Mouse (Mus musculus) adrenal gland, postnatal 25 days (tissue): ENCODE measurements around the gene Sec22a. TPM values are rescaled to one million over a fixed set of nuclear protein-coding genes. Genes with fewer than 3 reads are reported as not detected.

Experiments
- DNase-seq: peaks from one replicate; pipeline ENCODE4 v3.0.0; 2021; ENCODE audit warnings: mixed read lengths
- total RNA-seq: library from RNA; stranded (reverse); gene quantifications from 2 replicates; pipeline ENCODE4 v1.2.3, GENCODE M21; 2021

Sec22a gene
- total RNA-seq, 1 experiment from 2014 or later = 32.5 TPM

DNA sequence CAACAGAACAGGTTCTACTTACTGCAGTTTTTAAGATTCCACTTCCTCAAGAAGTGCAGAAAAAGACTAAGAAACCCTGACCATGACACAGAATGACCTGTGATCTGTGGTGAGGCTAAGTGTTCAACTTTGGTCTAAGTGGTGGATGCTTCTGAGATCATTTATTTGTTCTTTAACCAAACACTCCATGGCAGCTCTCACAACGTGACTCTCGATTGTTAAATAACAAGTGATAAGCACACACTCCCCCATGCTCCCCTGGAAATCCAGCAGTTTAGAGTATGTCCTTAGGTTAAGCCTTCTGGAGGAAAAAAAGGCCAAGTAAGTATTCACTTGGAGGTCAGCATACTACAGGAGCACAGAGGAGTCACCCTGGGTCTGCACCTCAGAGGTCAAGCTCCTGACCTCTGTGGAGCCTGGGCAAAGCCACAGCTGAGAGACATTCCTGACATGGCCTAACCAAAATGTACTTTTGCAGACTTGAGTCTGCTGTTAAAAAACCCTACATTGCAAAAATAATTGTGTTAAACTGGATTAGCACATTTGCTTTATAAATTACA lies 53.1 kb downstream of the Sec22a start:
- DNase-seq = no peak

DNA sequence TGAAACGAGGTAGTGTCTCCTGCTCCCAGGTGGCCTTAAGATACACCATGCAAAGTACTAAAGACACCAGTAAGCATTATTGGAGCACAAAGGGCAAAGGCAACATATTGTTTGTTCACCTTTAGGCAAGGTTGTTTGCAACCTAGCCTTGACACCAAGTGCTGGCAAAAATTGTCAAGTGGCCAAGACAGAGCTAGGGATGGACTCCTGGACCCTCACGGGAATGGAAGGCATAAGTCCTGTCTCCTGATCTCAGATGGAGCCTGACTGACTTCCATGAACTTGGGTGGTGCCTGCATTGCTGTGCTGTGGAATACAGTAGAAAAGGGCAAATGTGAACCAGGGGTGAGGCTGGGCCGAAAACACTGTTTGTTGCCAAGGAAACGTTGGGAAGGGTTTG lies 54.1 kb downstream of the Sec22a start:
- no peak for DNase-seq

- no peak for DNase-seq
Observed at GRCm38 (mm10) chr16:35308486-35309143, 55.1 kb downstream of the Sec22a start.

GRCm38 (mm10) chr16:35308016-35308415 lies 55.7 kb downstream of the Sec22a start:
- DNase-seq = no peak

DNA sequence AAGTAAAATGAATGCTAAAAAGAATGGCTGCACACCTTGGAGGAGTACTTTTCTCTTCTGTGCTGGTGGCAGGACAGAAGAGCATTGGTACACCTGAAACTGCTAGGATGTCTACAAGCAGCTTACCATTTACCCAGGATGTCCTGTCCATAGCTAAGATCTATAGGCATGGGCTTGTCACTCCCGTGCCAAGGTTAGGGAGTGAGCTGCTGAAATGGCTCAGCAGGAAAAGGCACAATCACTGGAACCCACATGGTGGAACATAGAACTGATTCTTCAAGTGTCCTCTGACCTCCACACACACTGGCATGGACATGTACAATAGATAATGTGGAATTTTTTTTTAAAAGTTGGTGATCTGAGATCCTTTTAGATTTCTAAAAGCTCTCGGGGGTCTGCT lies 56.4 kb downstream of the Sec22a start:
- DNase-seq = no peak

DNA sequence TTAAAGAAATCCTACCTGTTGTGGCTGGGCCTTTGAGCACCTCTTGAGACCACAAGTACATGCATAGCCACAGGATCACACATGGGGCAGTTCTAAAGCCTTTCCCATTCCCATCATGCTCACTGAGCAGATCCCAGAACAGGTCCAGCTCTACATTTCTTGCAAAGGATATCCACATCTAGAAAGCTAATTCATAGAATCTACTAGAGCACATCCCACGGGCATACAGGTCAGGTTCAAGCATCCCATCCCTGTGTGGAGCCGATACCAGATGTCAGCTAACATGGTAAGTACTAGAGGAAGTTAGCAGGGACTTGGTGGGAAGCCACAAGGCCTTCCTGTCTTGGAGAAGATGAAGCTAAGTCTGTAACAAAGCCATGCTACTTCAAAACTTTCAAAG lies 57.1 kb downstream of the Sec22a start:
- no peak for DNase-seq

- DNase-seq = no peak
Observed at GRCm38 (mm10) chr16:35305226-35305625, 58.5 kb downstream of the Sec22a start.

- no peak for DNase-seq
Observed at GRCm38 (mm10) chr16:35304416-35304815, 59.3 kb downstream of the Sec22a start.

DNA sequence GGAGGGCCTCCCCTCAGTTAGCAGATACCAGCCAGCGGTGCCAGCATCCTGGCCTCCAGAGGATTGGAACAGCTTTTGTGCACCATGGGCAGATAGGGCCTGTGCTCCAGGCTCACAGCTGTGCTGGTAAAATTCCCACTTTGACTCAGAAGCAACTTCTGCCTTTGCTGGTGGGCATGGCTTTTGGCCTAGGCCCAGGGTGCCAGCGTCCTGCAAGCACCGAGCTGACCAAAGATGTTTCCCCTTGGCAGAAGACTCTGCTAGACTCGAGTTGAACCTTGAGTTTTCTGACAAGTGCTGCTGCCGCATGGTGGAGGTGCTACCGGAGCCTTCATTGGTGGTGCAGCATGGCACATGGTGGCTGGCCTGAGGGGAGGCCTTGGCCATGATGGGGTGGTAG lies 60.0 kb downstream of the Sec22a start:
- no peak for DNase-seq

DNA sequence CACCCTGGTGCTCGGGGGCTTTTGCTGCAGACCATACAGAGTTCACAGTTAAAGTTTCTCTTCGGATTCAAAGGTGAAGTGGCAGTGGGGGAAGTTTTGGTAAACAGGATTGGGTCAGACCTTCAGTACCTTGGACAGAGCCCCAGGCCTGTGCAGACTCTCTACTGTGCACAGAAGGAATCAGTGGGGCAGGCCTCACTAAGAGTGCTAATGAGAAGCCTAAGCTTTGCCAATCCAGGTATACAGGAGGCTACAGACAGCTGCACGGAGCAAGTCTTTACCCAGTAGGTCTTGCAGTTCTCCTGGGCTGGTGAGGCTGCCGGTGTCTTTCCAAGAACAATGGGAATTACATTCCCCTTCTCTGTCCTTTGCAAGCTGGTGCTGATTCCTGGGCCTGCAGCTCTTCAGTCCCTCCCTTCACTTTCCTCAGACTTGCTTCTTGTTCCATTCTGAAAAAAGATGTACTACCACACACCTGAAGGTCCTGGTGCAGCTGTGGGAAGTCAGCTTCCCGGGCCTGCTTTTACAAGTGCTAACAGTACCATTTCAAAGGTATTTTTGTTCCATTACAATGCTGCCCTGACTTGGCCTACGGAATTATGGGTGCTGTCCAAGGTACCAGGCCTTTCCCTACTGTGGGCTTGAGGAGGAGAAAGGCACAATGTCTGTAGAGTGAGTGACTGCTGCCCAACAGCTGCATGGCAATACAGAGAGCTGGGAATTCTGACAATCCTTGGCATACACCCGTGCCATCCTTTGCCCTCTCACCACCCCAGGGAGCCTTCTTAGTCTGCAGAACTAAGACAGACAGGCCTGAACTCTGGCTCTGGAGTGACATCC lies 61.1 kb downstream of the Sec22a start:
- peak; percentile 15 for DNase-seq

- no peak for DNase-seq
Observed at GRCm38 (mm10) chr16:35300156-35300555, 63.6 kb downstream of the Sec22a start.

DNA sequence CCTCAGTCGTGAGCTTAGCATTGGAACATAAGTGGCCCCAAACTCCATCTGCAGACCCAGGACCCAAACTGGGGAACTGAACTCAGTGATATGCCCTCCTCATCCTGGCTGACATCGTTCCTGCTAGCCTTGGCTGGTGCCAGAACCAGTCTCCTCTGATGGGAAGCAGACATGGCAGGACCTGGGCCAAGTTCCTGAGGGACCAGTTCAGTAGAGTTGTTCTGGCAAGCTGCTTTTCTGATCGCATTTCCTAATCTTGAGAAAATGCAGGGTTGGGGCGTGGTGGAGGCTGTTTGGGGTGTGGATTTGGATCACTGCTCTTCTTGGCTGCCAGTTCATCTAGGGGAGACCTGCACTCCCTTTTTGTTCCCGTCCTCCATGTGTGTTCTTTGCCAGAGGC lies 65.9 kb downstream of the Sec22a start:
- peak; percentile 11 for DNase-seq

- DNase-seq = no peak
Observed at GRCm38 (mm10) chr16:35287244-35287643, 76.5 kb downstream of the Sec22a start.

- DNase-seq = peak; percentile 15
Observed at GRCm38 (mm10) chr16:35285821-35286220, 77.9 kb downstream of the Sec22a start.

- no peak for DNase-seq
Observed at GRCm38 (mm10) chr16:35282456-35282855, 81.3 kb downstream of the Sec22a start.

DNA sequence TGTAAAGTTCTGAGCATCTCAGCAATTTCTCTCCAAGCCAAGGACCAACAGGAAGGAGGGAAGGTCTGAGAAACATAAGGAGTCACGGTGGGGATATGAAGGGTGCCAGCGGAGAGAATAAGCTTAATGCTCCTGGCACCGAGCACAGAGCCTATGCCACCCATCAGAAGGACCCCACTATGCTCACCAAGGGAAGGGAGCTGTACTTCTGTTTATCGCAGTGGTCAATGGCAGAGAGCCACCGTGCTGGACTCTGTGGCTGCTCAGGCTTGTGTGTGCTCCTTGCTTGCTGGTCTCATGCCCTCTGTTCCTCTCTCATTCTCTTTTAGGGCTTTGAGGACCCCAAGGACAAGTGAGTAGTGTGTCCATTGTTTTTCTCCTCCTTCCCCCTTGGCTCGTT lies 85.6 kb downstream of the Sec22a start:
- DNase-seq = no peak

GRCm38 (mm10) chr16:35272417-35272816 lies 91.3 kb downstream of the Sec22a start:
- DNase-seq = no peak

GRCm38 (mm10) chr16:35271572-35271971 lies 92.1 kb downstream of the Sec22a start:
- DNase-seq = no peak

DNA sequence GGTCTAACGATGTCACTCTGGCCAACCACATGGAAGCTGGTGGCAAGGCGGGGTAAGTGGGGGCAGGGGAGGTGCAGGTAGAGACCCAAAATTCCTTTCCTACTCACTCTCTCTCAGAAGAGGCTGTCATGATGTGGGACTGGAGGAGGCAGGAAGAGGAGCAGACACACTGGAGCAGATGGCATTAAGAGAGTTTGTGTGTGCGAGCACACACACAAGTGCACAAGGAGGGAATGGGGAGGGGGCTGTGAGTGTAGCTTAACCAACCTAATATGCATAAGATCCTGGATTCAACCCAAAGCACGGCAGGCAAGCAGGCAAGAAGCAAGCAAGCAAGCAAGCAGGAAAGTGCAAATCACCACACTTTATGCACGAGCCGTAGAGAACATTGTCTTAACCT lies 92.8 kb downstream of the Sec22a start:
- DNase-seq = no peak

DNA sequence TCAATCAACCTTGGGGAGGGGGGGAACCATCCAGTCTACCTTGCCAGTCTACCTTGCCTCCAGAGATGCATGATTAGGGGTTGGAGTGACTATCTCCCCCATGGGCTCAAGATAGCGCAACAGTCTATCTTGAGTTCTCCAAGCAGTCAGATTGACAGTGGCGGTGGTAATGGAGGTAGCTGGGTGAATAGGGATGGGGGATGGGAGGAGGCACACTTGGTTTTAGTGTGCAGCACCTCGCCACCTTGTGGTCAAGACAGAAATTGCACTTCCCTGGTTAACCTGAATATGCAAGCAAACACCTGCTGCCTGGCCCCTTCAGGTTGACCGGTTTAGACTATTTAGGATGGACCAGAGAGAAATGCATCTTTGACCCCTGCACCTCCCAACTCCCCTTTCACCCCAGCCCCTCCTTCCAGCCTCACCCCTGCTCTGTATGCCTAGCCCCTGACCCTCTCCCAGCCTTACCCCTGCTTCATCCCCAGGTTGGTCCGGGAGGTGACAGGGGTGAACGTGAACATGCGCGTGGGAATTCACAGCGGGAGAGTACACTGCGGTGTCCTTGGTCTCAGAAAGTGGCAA lies 93.3 kb downstream of the Sec22a start:
- DNase-seq = peak; percentile 75
